Mouse (Mus musculus): ENCODE measurements at regions not wholly inside any gene's neighbourhood (a gene's known extent, or its start where the extent isn't known, plus 50 kb on each side); places are given as distances from the start of the nearest gene placed in this dataset.

- TF ChIP-seq POLR2A (IDR thresholded peaks at IDR 0.05; ENCODE audit: control insufficient read depth, low read depth, low read length) (no peak), CTCF (IDR thresholded peaks at IDR 0.05; ENCODE audit: control insufficient read depth, insufficient read depth, insufficient replicate concordance, low read depth, low read length) (no peak)
Measured at GRCm38 (mm10) chr4:127814631-127815030, 156.1 kb downstream of the CK137956 start.

All from testis, adult 2 months (tissue).